In the genomic region with DNA sequence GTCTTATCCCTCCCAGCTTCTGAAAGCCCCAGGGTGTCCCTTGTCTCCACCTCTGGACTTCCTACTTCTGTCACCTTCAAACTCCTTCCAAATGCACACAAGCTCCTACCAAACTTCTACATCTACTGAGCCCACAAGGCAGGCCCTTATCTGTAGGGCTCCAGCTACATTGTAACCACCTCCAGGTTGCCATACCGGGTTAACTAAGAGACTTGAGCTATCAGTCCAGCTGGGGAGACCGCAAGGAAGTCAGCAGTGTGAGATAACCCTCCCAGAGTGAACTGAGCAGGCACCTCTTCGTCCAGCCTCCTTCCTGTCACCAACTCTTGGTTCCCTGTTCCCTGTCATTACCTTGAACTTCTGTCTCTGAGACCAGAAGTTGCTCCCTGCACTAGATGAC, we compare ENCODE assay signal across 1 mouse cellular context.
TF ChIP-seq lines count a peak whose summit lies in the region.

No protein-coding gene starts in this region.

TF ChIP-seq in MEL, 35 proteins besides CTCF, POLR2A, EP300 and RAD21 (continued from another document):
- TF ChIP-seq MAFK (IDR thresholded peaks at IDR 0.05; ENCODE audit: borderline replicate concordance, low read depth, low read length) = no peak; the same call in 1 of the 2 replicates
- no peak for TF ChIP-seq HCFC1 (IDR thresholded peaks at IDR 0.05; ENCODE audit: low read depth, low read length)
- TF ChIP-seq ETS1 (IDR thresholded peaks at IDR 0.05; ENCODE audit: low read depth, low read length) = peak; percentile 100
- peak; percentile 53 for TF ChIP-seq ELF1 (IDR thresholded peaks at IDR 0.05; ENCODE audit: low read depth, low read length)
- TF ChIP-seq MAX (IDR thresholded peaks at IDR 0.05; ENCODE audit: low read length) = no peak
- peak; percentile 100 for TF ChIP-seq GATA1 (IDR thresholded peaks at IDR 0.05; ENCODE audit: low read depth, low read length)
- TF ChIP-seq UBTF (IDR thresholded peaks at IDR 0.05; ENCODE audit: borderline replicate concordance, insufficient read depth, low read depth, low read length) = 0 out of 2 replicates have a peak, but pooled peaks have one; percentile 32
- TF ChIP-seq POLR2AphosphoS5 (IDR thresholded peaks at IDR 0.05; ENCODE audit: borderline replicate concordance, low read depth, low read length) = no peak
- TF ChIP-seq MEF2A (IDR thresholded peaks at IDR 0.05; ENCODE audit: extremely low read depth, insufficient replicate concordance, low read depth, low read length, poor library complexity, severe bottlenecking) = no peak
- TF ChIP-seq NRF1 (IDR thresholded peaks at IDR 0.05; ENCODE audit: insufficient read depth, low read depth, low read length, poor library complexity, severe bottlenecking) = no peak
- TF ChIP-seq ZNF384 (IDR thresholded peaks at IDR 0.05; ENCODE audit: low read depth, low read length) = no peak
- no peak for TF ChIP-seq NELFE (IDR thresholded peaks at IDR 0.05; ENCODE audit: low read depth, low read length)
- no peak; the same call in 1 of the 2 replicates for TF ChIP-seq CHD2 (IDR thresholded peaks at IDR 0.05; ENCODE audit: low read length)
- TF ChIP-seq BHLHE40 (IDR thresholded peaks at IDR 0.05; ENCODE audit: borderline replicate concordance, low read depth, low read length) = 0 out of 2 replicates have a peak, but pooled peaks have one; percentile 63
- peak; percentile 44 for TF ChIP-seq MYB (IDR thresholded peaks at IDR 0.05; ENCODE audit: low read depth, low read length)
- no peak for TF ChIP-seq ZMIZ1 (IDR thresholded peaks at IDR 0.05; ENCODE audit: low read depth, low read length)
- no peak; the same call in 1 of the 2 replicates for TF ChIP-seq MYC (IDR thresholded peaks at IDR 0.05; ENCODE audit: low read depth, low read length)
- no peak for TF ChIP-seq E2F4 (IDR thresholded peaks at IDR 0.05; ENCODE audit: borderline replicate concordance, low read depth, low read length)
- TF ChIP-seq SIN3A (IDR thresholded peaks at IDR 0.05; ENCODE audit: low read length) = peak; percentile 95
- TF ChIP-seq MXI1 (IDR thresholded peaks at IDR 0.05; ENCODE audit: low read depth, low read length) = no peak; the same call in 1 of the 2 replicates
- TF ChIP-seq CHD1 (IDR thresholded peaks at IDR 0.05; ENCODE audit: low read depth, low read length) = no peak
- no peak for TF ChIP-seq KAT2A (conservative IDR thresholded peaks at IDR 0.05; ENCODE audit: low read depth, low read length)
- TF ChIP-seq JUND (IDR thresholded peaks at IDR 0.05; ENCODE audit: low read depth, low read length) = no peak
- peak; percentile 100 for TF ChIP-seq TCF12 (IDR thresholded peaks at IDR 0.05; ENCODE audit: low read depth, low read length)
- no peak for TF ChIP-seq SMC3 (IDR thresholded peaks at IDR 0.05; ENCODE audit: low read depth, low read length)
- TF ChIP-seq GABPA (IDR thresholded peaks at IDR 0.05; ENCODE audit: low read depth, low read length) = no peak
- no peak for TF ChIP-seq ZC3H11A (IDR thresholded peaks at IDR 0.05; ENCODE audit: low read depth, low read length)
